Mouse (Mus musculus) heart, embryonic 11.5 days (tissue): Measurements from ENCODE around the gene Gins1. TPM values are rescaled to one million over a fixed set of nuclear protein-coding genes. Genes with fewer than 3 reads are reported as not detected.

Experiments
- ATAC-seq: fragments of 200-750 bp; cut with Nextera tagmentation; replicated peaks from 2 replicates; pipeline ENCODE4 v1.8.0; 2017; ENCODE audit warnings: moderate library complexity; ENCODE audit not compliant: insufficient number of reproducible peaks, low FRiP score, low TSS enrichment
- H3K27ac ChIP-seq: fragments of 300-500 bp; sonication (generic); 2 replicates; pipeline ENCODE4 v1.5.1; 2014; ENCODE audit warnings: mild to moderate bottlenecking, low read depth, low read length
- H3K27me3 ChIP-seq: fragments of 300-500 bp; sonication (generic); 2 replicates; pipeline ENCODE4 v1.6.1; 2014; ENCODE audit warnings: mild to moderate bottlenecking, low read length, mixed read lengths; ENCODE audit not compliant: control insufficient read depth, insufficient read depth
- H3K36me3 ChIP-seq: fragments of 300-500 bp; sonication (generic); 2 replicates; pipeline ENCODE4 v1.6.1; 2014; ENCODE audit warnings: mild to moderate bottlenecking, low read length, moderate library complexity, mixed read lengths; ENCODE audit not compliant: control insufficient read depth, insufficient read depth
- H3K4me1 ChIP-seq: fragments of 300-500 bp; sonication (generic); 2 replicates; pipeline ENCODE4 v1.6.1; 2014; ENCODE audit warnings: low read length; ENCODE audit not compliant: control insufficient read depth, insufficient read depth
- H3K4me2 ChIP-seq: fragments of 300-500 bp; sonication (generic); 2 replicates; pipeline ENCODE4 v1.6.1; 2014; ENCODE audit warnings: mild to moderate bottlenecking, moderate library complexity
- H3K4me3 ChIP-seq: fragments of 300-500 bp; sonication (generic); 2 replicates; pipeline ENCODE4 v1.5.1; 2014; ENCODE audit warnings: low read depth, low read length
- H3K9ac ChIP-seq: fragments of 300-500 bp; sonication (generic); 2 replicates; pipeline ENCODE4 v1.6.1; 2014; ENCODE audit warnings: mild to moderate bottlenecking, low read depth, low read length, moderate library complexity
- H3K9me3 ChIP-seq: fragments of 300-500 bp; sonication (generic); replicated peaks from 2 replicates; pipeline ENCODE4 v1.6.1; 2016; ENCODE audit warnings: low read length; ENCODE audit not compliant: control insufficient read depth
- WGBS: fragments of 180-500 bp; shearing (Covaris S2); extraction: QIAGEN DNeasy Blood & Tissue Kit; methylation state at CpG from one replicate; pipeline ENCODE4 v1.1.7; 2014; ENCODE audit not compliant: insufficient replicate concordance; 5-methylcytosine and 5-hydroxymethylcytosine counted together
- polyA plus RNA-seq: library from polyadenylated mRNA; unstranded; fragments of >200 nt; fragmentation: Nextera tagmentation; extraction: Ambion mirVana; gene quantifications from 2 replicates; pipeline ENCODE4 v1.2.1, GENCODE M21; 2014

Gins1 gene
- polyA plus RNA-seq, 1 experiment from 2014 or later: 37.8 TPM

- peaks cover 8% of the 10 kb centered on the region for H3K4me1 ChIP-seq
- no peaks in the 10 kb centered on the region for H3K9me3 ChIP-seq
- no peak for ATAC-seq
- H3K4me3 ChIP-seq: no peak overlapping the region
- no peak overlapping the region for H3K4me2 ChIP-seq
- no peak overlapping the region for H3K9ac ChIP-seq
- no peak overlapping the region for H3K27ac ChIP-seq
- no peaks in the 10 kb centered on the region for H3K27me3 ChIP-seq
- WGBS: 60% methylated on average over 1 of the region's 1 CpGs
- no peaks in the 10 kb centered on the region; the same call in none of the 2 replicates for H3K36me3 ChIP-seq
Observed at GRCm38 (mm10) chr2:150955859-150956258, 50.7 kb downstream of the Gins1 start.

DNA sequence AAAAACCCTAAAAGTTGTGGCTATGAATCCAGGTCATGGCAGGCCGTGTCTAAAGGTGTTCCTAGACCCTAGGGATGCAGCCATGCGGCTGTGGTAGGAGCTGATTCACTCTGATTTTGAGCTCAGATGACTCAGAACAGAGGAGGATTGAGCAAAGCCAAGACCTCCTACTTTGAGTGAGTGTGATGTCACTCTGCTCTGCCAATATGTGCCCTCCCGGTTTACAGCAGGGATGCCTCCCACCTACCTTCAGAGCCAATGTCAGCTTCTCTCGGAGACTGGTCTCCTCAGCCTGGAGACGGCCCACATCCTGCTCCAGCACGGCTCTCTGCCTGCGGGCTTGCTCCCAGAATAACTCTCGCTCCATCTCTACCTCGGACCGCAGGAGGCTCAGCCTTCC, 54.3 kb downstream of the Gins1 start:
- Histone ChIP-seq H3K36me3 (no peaks in the 10 kb centered on the region; the same call in 1 of the 2 replicates), H3K9me3 (no peaks in the 10 kb centered on the region), H3K27ac (no peak overlapping the region), H3K27me3 (no peaks in the 10 kb centered on the region), H3K4me1 (peaks cover 8% of the 10 kb centered on the region), H3K4me3 (no peak overlapping the region), H3K9ac (no peak overlapping the region), H3K4me2 (no peak overlapping the region)
- WGBS: 70% methylated on average over 10 of the region's 10 CpGs
- no peak for ATAC-seq

DNA sequence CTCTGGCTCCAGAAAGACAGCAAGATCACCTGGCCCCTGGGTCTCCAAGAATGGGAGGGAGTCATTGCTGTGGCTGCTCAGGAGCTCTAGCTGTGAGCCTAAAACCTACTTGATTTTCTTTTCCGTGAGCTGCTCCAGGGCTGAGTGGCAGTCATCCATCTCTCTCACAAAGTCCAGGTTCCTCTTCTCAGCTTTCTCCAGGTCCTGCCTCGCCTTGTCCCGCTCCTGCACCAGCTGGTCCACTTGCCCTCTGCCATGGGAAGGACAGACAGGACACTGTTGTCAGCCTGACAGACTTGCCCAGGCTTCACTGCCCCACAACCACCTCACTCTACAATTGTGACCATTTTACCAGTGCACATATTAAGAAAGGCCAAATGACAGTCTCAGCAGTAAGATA, 58.0 kb downstream of the Gins1 start:
- Histone ChIP-seq H3K4me1 (peaks cover 8% of the 10 kb centered on the region), H3K36me3 (no peaks in the 10 kb centered on the region), H3K4me3 (no peak overlapping the region), H3K9me3 (no peaks in the 10 kb centered on the region), H3K27me3 (no peaks in the 10 kb centered on the region), H3K27ac (no peak overlapping the region), H3K9ac (no peak overlapping the region), H3K4me2 (no peak overlapping the region)
- ATAC-seq: no peak
- WGBS: 83% methylated on average over 3 of the region's 3 CpGs

DNA sequence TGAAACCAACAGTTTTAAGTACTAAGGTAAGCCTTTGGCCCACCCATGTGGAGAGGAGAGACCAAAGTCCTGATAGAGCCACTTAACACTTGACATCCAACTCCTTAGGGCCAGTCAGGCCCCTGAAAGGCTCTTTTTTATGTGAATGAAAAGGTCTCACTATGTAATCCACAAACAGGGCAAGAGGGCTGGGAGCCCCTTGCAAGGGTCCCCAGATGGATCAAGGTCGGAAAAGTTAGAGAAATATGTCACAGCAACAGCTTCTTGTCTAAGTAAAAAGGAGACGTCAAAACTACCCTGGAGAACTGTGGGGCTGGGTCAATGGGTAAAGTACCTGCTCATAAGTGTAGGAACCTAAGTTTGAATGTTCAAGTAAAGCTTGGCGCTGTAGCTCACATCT, 59.4 kb downstream of the Gins1 start:
- Histone ChIP-seq H3K36me3 (no peaks in the 10 kb centered on the region), H3K4me1 (peaks cover 6% of the 10 kb centered on the region), H3K9me3 (no peaks in the 10 kb centered on the region), H3K4me3 (no peak overlapping the region), H3K9ac (no peak overlapping the region), H3K27me3 (no peaks in the 10 kb centered on the region), H3K27ac (no peak overlapping the region), H3K4me2 (no peak overlapping the region)
- ATAC-seq: no peak
- WGBS: 85% methylated on average over 3 of the region's 3 CpGs

DNA sequence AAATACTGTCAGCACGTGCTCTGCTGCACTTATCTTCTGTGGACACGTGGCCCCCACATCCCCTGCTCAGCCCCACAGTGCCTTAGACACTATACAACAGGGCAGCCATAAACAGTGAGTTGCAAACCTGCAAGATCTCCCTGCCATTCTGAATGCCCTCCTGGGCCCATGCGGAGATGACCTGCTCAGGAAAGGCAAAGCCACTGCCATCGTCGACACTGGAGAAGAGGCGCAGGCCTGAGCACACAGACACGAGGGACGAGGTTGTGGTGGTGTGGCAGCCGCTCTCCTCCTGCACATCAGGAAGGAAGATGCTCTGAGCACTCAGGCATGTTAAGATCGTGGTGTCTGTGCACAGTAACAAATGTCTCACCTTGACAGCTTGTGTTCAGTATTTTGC, 60.8 kb downstream of the Gins1 start:
- H3K36me3 ChIP-seq: no peaks in the 10 kb centered on the region
- no peak overlapping the region for H3K4me2 ChIP-seq
- WGBS: 92% methylated on average over 10 of the region's 10 CpGs
- no peaks in the 10 kb centered on the region for H3K4me1 ChIP-seq
- H3K4me3 ChIP-seq: no peak overlapping the region
- H3K9me3 ChIP-seq: no peaks in the 10 kb centered on the region
- H3K27ac ChIP-seq: no peak overlapping the region
- no peak for ATAC-seq
- no peak overlapping the region for H3K9ac ChIP-seq
- no peaks in the 10 kb centered on the region for H3K27me3 ChIP-seq

- no peak overlapping the region for H3K4me2 ChIP-seq
- WGBS: 96% methylated on average over 2 of the region's 2 CpGs
- no peaks in the 10 kb centered on the region for H3K9me3 ChIP-seq
- no peak overlapping the region for H3K4me3 ChIP-seq
- H3K4me1 ChIP-seq: no peaks in the 10 kb centered on the region
- H3K27ac ChIP-seq: no peak overlapping the region
- no peak for ATAC-seq
- H3K9ac ChIP-seq: no peak overlapping the region
- H3K36me3 ChIP-seq: no peaks in the 10 kb centered on the region
- no peaks in the 10 kb centered on the region for H3K27me3 ChIP-seq
Observed at GRCm38 (mm10) chr2:150967491-150967890, 62.3 kb downstream of the Gins1 start.

DNA sequence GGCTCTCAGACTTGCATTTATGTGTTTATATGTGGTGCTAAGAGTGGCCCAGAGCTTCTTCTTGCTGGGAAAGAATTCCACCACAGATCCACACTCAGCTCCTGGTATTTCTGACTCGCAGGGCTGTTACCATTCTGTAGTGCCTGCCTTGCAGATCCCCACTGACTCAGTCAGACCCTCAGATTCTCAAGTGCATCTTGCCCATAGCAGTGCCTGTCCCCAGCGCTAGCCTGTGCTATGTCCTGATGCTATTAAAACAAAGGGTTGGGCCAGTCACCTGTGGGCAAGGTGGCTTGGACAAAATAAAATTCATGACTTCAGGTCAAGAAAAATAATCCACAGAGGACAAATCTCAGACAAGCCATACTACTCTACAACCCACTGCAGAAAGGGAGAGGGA, 64.0 kb downstream of the Gins1 start:
- WGBS: 89% methylated on average over 2 of the region's 2 CpGs
- no peaks in the 10 kb centered on the region for H3K9me3 ChIP-seq
- no peak overlapping the region for H3K9ac ChIP-seq
- H3K4me1 ChIP-seq: no peaks in the 10 kb centered on the region
- no peak overlapping the region for H3K4me3 ChIP-seq
- peaks cover 5% of the 10 kb centered on the region; the same call in 1 of the 2 replicates for H3K36me3 ChIP-seq
- H3K27ac ChIP-seq: no peak overlapping the region
- no peak overlapping the region for H3K4me2 ChIP-seq
- no peak for ATAC-seq
- H3K27me3 ChIP-seq: no peaks in the 10 kb centered on the region

DNA sequence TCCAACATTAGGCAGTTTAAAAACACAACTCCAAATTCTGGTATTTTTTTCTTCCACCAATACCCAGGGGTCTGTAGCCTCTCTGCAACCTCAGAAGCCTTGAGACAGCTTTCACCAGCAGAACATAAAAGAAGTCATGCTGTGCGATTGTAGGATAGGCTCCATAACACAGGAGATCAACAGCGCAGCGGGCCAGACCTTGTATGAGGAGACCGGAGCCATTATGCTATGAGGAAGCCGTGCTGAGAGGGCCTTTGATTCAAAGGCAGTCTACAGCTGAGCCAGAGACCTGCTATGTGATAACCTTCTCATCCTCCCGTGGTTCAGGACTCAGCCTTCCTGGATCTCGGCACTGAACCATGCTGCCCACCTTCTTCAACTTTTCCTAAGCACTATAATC, 66.7 kb downstream of the Gins1 start:
- Histone ChIP-seq H3K4me3 (no peak overlapping the region), H3K9ac (no peak overlapping the region), H3K27ac (no peak overlapping the region), H3K27me3 (no peaks in the 10 kb centered on the region), H3K4me2 (no peak overlapping the region), H3K36me3 (peaks cover 5% of the 10 kb centered on the region; the same call in 1 of the 2 replicates), H3K9me3 (no peaks in the 10 kb centered on the region), H3K4me1 (no peaks in the 10 kb centered on the region)
- ATAC-seq: no peak
- WGBS: 88% methylated on average over 7 of the region's 7 CpGs

DNA sequence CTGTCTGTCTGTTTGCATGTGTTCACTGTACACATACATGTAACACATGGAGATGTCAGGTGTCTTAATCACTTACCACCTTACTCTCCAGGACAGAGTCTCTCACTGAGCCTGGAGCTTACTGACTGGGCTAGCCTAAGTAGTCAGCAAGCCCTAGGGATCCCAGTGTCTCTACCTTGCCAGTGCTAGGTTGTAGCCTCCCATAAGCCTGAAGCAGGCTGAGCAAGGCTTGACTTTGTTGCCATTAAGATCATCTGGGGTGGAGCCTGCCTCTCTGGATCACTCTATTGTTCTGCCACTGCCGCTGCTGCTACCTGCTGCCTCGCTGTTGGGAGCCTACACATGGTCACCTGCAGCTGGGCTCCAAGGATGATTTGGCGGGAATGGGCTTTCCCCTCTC, 67.5 kb downstream of the Gins1 start:
- H3K9me3 ChIP-seq: no peaks in the 10 kb centered on the region
- no peak for ATAC-seq
- H3K4me1 ChIP-seq: no peaks in the 10 kb centered on the region
- peaks cover 5% of the 10 kb centered on the region; the same call in 1 of the 2 replicates for H3K36me3 ChIP-seq
- no peak overlapping the region for H3K27ac ChIP-seq
- H3K27me3 ChIP-seq: no peaks in the 10 kb centered on the region
- no peak overlapping the region for H3K4me2 ChIP-seq
- no peak overlapping the region for H3K9ac ChIP-seq
- H3K4me3 ChIP-seq: no peak overlapping the region
- 92% methylated on average over 3 of the region's 3 CpGs for WGBS
